Mouse (Mus musculus) thymus, postnatal 0 days (tissue): ENCODE measurements at regions not wholly inside any gene's neighbourhood (a gene's known extent, or its start where the extent isn't known, plus 50 kb on each side); places are given as distances from the start of the nearest gene placed in this dataset.

Experiments used
- DNase-seq: peaks from one replicate; pipeline ENCODE4 v3.0.0-alpha.2; 2015; ENCODE audit warnings: low spot score

DNA sequence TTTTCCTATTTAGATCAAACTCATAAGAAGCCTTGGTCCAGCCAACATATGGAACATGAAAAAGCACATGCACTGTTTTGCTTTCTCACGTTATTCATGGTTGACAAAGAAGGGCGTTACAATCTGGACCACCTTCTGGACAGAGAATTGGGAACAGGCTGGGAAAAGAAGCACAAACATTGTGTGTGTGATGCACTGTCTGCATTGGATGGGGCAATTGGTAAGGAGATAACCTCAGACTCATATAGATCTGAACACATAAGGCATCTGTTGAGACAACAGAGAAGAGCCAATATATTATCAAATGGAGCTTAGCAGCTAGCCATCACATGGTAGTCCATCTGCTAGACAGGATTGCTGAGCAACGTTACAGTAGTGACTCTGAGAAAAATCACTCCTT lies 317.1 kb downstream of the Fam84a start:
- no peak for DNase-seq

DNA sequence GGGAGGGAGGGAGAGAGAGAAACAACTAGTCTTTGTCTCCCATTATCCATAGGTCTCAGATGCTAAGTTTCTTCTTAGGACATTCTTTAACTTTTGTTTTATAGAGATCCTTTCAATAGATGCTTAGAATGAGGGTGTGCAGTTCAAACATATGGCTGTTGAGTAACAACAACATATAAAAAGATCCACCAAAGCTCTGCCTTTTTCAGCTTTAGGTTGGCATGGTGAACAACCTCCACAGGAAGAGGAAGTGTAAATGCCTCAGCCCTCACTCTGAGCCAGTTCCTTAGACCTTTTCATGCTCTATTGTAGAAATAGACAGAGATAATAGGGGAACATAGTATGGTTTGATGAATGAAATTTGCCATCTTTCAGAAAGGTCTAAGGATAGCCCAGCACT lies 326.0 kb downstream of the Fam84a start:
- DNase-seq = no peak

DNA sequence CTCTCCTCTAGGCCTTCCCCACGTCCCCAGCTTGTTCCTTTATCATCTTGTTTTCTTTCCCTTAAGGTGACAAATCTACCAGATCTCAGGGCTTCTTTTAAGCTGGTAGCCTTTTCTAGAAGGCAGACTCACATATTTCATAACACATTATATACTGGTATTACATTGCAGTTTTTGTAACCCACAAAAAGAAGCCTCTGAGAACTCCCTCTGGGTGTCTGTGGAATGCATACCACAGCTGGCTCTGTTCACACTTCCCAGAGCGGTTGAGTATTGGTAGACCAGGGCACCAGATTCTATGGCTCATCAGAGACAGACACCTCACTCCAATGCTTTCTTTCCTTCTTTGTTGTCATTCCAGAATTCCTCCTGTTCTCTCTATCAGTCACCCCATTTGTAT lies 336.4 kb downstream of the Fam84a start:
- no peak for DNase-seq

DNA sequence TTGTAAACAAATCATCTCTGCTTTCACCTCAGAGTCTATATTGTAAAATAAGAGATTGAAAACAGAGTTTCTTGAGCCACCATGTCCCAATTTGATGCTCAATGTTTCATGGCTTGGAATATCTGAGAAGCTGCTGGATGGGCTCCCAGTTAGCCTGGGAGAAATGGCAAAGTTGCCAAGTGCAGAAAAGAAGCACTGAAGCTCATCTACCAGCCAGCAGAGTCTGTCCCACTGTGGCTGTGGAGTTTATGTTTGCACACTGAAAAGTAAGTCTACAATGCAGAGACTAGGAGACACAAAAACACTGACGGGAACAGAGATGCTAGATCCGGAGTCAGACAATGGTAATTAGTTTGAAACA lies 341.7 kb downstream of the Fam84a start:
- no peak for DNase-seq

DNA sequence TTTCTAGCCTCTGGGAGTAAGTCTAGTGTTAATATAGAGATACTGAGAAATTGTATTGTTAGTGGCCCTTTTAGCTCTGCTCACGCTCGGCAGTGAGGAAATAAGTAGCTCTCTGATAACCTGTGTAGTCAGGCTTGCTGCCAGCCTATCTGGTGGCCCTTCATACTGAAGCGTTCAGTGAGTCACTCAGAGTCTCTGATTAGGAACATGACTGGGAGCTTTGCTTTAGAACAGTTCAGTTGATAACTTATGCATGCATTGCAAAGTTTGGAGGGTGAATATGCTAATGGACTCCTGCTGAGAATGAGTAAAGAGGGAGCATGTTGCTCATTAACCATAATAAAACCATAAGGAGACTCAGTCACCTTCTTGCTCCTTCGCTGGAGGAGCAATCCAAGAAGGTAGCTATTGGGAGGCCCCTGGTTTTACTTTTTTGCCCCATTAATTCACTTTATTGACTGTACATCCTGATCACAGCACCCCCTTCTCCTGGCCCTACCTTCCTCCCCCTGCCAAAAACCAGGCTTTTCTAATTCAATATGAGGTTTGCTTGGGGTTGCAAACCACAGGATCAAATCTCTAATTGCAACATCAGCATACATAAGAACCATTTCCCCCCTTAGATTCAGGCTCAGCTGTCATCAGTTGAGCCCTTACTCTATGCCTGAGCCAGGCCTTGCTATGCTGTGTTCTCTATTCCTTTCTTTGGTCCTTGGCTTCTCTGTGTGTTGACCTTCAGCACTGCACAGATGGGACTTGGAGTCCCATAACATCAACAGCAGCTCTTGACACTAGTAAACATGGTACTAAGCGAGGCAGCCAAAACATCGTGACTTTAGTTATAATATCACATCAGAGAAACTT lies 342.3 kb downstream of the Fam84a start:
- no peak for DNase-seq

DNA sequence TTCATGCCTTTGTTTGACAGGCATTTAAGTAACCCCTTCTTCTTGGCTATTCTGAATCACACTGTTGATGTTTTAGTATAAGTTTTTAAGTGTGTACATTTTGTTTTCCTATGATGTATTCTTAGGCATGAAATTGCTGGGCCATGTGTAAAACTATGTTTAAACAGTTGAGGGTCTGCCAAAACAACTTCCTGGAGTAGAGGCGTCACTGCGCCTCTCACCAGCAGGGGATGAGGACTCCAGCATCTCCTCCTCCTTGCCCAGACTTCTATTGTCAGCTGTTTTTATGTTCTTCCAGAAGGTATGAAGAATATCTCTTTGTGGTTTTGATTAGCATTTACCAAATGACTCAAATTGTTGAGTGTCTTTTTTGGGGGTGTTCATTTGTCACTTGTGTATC lies 372.1 kb downstream of the Fam84a start:
- DNase-seq = no peak

DNA sequence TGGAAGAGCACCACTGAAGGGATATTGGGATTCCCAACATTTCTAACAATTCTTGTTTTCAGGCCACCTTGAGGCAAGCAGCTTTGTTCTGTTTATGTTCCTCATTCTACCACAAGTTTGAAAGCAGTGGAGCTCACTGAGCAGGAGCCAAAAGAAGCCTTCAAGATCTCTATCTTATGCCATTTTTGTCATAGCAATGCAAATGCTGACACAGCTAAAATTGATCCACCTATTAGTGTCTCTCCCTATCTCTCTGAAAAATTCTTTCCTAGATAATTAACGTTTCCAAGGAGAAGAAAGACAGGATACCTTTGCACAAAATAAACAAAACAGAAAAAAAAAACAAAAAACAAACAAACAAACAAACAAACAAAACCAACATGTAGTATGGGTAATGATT lies 375.2 kb downstream of the Fam84a start:
- no peak for DNase-seq

DNA sequence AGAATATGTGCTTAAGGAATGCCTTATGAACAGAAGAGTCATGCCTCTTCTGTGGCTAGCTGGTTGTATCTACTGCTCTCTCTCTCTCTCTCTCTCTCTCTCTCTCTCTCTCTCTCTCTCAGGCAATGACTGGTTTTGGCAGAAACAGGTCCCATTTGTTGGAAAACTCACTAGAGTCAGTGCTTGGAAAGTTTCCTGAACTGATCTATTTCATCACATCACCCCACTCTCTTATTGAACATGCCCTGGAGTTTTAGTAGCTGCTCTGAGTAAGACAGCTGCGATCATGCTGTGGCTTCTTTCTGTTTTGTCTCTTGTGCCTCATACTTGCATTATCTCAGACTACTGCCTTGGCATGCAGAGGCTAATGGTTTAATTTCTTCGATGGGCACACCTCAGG lies 382.2 kb downstream of the Fam84a start:
- DNase-seq = no peak

DNA sequence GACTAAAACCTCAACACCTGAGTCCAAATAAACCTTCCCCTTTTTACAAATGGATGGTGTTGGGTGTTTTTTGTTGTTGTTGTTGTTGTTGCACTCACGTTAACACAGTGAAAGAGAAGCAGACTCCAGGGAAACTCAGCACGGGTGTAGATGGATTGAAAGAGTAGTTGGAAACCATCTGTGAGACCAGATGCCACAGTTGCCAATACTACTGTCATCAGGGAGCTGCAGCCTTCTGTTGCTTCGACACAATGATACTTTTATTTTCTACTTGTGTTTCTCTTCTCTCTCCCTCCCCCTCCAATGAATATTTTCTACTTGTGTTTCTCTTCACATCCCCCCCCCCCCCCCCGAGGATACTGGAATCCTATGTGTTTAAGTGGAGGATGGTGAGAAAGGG lies 382.7 kb downstream of the Fam84a start:
- no peak for DNase-seq

DNA sequence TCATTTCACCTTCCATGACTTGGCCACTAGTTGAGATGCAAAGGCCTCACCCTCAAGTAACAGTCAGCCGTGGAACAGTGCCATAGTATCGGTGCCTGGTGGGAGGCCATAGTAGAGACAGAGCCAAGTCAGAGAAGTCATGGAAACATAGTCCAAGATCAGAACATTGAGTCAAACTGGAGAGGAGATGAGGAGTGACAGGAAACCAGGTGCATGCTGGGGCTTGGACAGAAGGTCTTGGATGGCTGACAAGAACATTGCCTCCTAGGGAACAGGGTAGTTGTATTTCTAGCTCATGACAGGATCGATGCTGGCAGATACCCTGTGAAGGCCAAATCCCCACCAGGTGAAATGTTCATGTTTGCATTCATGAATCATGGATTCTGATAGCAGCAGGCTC lies 385.4 kb downstream of the Fam84a start:
- DNase-seq = no peak

DNA sequence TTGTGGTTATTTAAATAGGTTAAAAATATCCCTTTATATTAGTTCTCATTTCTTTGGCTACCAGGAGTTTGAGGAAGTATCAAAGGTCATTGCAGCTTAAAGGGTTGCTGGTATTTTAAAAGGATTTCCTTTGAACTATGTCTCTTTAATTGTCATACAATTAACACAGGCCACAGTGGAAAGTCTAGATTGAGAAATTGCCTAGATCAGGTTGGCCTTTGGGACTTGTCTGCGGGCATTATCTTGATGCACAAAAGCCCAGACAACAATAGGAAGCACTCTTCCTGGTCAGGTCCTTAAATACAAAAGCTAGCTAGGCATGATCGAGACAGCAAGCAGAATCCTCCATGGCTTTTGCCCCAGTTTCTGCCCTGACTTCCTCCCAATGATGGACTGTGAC lies 398.0 kb downstream of the Fam84a start:
- no peak for DNase-seq

DNA sequence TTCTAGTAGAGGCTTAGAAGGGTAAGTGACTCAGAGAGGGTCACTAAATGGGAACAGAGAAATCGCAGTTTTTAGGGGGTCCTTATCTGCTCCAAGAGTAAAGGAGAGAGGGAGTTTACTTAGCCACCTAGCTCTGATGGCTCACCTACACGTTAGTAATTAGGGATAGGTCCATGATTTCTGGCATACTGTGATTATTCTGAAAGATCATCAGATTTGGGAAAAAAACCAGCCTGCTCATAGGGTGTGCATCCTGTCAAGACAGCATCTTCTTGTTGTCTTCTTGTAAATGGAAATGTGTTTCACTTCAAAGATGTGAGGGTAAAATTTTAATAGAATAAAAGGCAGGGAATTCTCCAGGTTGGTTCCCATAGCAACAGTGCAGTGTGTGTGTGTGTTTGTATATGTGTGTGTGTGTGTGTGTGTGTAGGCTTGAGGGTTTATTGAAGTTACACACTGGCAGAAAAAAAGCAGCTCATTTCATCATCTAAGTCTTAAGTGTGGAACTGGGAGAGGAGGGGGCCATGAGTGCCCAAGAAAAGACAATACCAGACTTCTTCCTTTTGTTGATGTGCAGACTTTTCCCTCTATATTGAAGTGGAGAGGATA lies 407.4 kb downstream of the Fam84a start:
- DNase-seq = no peak

DNA sequence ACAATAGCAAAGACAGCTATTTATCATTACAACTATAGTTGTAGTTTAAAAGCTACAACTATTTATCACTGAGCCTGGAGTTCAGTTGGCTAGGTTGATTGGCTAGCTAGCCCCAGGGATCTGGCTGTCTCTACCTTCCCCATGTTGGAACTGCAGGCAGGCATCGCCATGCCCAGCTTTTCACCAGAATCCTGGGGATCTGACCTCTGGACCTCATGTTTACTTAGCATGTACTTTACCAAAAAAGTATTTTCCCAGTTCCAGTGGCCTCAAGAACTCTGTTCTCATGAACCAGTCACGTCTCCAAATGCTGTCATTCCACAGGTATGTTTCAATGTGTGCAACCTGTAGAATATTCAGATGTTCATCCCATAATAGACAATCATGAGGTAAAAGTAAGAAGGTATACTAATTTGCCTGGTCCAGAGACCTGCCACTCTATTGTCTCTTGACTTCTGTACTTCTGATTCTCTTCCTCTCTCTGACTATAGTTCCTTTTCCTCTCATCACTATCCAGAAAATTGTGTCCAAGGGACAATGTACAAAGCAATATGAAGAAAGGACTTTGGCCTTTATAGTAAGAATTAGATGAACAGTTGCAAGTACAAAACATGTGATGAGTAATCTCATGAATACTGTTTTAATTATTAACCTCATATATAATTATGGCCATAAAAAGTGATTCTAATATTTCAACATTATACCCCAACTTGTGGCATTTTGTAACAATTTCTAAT lies 421.8 kb downstream of the Fam84a start:
- no peak for DNase-seq

DNA sequence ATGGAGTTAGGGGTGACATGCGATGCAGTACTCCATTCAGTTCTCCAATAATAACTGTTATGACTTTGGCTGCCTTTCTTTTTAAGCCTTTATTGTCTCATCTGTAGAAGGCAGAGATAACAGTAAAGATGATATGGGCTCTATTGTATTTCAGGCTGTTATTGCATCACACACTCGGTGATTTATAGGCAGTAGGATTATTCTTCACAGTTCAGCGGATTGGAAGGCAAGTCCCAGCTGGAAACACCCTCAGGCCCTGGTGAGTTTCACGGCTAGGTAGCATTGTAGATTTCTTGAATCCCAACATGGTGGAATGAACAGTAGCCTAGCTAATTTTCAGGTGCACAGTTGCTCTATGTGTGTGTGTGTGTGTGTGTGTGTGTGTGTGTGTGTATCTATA lies 422.9 kb downstream of the Fam84a start:
- no peak for DNase-seq

DNA sequence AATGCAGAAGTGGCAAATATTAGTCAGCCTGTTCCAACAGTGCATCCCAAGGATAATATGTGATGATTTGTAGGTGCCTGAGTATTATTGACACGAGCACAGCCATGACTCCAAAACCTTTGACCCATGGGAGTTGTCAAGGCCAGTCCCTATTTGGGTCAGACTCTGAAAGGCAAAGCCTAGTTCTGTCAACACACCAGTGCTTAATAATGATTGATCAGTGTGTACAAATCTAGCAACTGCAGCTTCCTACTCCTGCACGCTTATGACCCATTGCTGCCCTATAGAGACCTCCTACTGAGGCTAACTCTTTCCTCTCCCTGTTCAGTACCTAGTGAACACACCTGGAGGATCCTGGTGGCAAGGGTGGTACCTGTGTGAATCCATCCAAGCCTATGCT lies 427.3 kb downstream of the Fam84a start:
- DNase-seq = no peak

DNA sequence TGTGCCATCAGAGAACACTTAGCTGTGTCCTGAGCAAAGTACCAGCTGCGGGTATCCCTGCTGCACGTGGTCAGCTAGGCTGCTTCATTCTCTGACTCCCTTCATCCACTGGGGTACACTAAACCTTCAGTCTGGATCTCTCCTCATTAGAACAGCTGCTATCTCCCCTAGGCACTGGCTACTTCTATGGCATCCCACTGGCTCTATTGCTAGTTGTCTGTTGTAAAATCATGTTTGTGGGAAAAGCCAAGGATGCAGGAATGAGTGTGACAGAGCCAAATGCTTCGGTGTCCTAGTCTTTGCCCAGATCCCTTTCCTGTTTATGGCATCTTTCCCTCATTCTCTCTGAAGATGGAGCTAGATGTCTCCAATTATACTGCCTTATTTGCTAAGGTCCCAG lies 440.9 kb downstream of the Nbas start:
- no peak for DNase-seq

DNA sequence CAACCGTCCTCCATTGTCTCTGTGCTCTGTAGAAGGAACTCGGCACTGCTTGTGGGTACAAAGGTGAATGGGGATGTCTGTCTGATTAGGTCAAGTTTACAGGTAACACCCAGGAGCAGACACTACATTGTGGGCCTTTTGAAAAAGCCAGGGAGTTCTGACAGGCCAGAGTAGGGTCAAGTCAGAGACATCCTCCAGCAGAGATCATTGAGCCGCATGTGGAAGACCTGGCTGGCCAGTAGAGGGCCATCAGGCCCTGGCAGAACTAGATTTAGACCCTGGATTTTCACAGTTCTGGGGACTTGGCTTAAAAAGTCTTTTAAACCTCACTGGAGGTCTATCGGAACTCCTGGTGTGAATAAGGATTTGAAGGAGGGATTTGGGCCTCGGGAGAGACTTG lies 438.8 kb downstream of the Nbas start:
- DNase-seq = no peak

DNA sequence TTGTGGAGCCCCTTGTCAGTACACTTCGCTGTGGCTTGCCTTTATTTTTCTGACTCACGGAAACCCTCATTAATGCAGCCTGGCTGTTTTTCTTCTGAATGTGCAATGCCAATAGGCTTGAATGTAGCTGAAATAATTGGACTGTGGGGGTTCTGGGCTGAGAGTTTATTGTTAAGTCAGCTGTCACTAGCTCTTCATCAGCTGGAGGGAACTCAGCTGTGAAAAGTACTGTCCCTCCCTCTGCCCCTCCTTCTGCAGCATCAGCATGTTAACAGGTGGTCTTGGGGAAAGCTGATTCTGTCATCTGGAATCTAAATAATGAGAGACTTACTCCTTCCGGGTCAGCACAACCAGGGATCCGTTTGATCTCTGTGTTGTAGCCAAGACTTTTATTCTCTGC lies 437.6 kb downstream of the Nbas start:
- DNase-seq = no peak

DNA sequence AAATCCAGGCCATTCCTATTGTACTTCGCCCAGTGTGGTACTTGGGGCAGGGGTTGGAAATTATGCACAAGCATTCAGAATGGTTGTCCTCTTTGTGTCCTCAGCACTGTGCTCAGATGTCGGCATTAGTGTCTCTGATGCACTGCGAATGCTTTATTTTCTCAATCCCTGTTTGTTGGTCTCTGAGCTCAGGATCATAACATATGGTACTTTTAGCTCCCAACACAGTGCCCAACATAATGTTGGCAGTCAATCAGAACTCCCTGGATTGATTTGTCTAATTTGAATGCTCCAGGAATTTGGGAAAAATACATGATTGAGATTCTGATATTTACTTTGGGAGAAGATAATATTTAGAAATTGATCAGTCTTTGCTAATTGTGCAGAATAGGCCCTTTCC lies 434.7 kb downstream of the Nbas start:
- DNase-seq = no peak

DNA sequence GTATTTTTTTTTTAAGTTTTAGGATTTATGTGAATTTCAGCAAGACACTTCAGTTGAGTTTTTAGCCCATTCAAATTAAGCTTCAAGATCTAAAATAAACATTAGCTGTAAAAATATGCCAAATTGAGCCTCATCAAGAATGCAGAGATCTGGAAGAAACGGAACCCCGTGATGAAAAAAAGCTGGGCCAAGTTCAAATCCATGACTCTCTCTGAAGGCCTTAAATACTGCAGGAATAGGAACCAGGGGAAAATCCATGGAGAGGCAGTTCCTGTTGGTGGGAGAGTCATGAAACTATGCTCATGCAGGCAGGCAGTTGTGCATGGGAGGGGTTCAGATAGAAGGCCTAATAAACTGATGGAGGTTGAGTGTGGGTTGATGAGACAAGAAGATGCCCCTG lies 430.9 kb downstream of the Nbas start:
- DNase-seq = no peak

DNA sequence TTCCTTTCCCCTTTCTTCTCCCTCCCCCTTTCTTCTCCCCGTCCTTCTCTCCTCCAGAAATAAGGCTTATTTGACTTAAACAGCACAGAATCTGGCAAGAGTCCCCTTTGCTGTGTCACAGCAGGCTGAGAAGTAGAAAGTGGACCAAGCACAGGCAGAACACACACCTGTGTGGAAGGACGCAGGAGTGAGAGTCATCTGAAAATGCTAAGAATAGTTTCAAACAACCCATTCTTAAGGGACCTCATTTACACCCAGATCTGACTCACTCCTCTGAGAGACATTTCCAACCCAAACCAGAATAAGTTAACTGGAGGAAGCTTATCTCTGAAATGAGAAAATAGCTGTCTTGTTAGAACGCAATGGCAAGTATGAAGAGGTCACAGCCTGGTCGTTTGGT lies 429.9 kb downstream of the Nbas start:
- no peak for DNase-seq

DNA sequence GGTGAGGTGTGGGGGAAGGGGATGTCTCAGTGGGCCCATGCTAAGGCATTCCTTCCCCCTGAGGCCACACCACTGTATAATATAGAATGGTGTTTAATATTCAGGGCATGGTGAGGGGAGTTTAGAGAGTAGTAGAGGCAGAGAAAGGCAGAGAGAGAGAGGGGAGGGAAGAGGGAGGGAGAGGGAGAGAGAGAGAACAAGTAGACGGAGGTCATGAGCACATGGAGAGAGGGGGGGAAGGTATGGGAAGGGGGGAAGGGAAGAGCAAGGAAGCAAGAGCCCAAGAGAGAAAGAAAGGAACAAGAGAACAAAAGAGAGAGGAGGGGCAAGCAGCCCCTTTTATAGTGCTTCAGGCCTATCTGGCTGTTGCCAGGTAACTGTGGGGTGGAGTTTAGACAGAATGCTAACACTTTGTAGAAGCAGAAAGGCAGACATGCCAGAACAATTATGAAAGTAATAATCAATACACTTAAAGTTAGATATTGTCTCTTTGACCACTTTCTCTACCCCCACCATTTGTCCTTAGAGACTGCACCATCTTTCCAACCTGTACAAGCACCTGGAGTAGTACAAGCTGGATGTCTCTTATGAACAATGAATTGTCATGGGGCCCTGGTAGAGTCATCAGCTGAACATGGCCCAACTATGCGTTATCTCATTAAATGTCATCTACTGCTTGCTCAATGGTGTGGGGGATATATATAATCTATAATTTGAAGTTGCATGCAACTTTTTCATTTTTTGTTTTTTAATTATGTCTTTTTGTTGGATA lies 422.6 kb downstream of the Nbas start:
- DNase-seq = no peak
